Mouse (Mus musculus) lung, postnatal 14 days (tissue): ENCODE measurements around the gene Rap1gds1.

ENCODE experiments used
- DNase-seq: peaks from one replicate; pipeline ENCODE4 v3.0.0; 2021

Gene Rap1gds1

GRCm38 (mm10) chr3:138876418-138876817 is 198.6 kb downstream of the Rap1gds1 start:
- no peak for DNase-seq

- no peak for DNase-seq
Observed at GRCm38 (mm10) chr3:138875936-138876335, 199.1 kb downstream of the Rap1gds1 start.
